Comparison of ENCODE assay signal across 26 mouse cellular contexts in genomic region chr9:80057690-80058089, GRCm38 (mm10). TPM values are rescaled to one million over a fixed set of nuclear protein-coding genes. Genes with fewer than 3 reads are reported as not detected.
DNase-seq lines count a peak whose midpoint lies in the region; ATAC-seq lines count a peak whose summit lies in the region.
"Had no signal": no experiment of that assay in that cellular context is flagged by ENCODE, and none has a peak within 500 bp of the region (broad histone marks: within the 10 kb centered on the region; RNA-seq: fewer than 3 reads in every experiment).

No protein-coding gene starts in this region.

- H3K4me2 ChIP-seq in hindbrain, embryonic 11.5 days (replicated peaks; ENCODE audit: low read depth, low read length): no peak overlapping the region
- H3K4me2 ChIP-seq: embryonic facial prominence, embryonic 12.5 days; hindbrain, embryonic 15.5 days; liver, embryonic 13.5 days; neural tube, embryonic 15.5 days had no signal

- 88% methylated on average over 2 of the region's 2 CpGs for WGBS in hindbrain, embryonic 11.5 days

- no peaks in the 10 kb centered on the region for H3K27me3 ChIP-seq in hindbrain, embryonic 11.5 days (ENCODE audit: control insufficient read depth, insufficient read depth, low read length)
- H3K27me3 ChIP-seq: embryonic facial prominence, embryonic 12.5 days; hindbrain, embryonic 15.5 days; liver, embryonic 13.5 days; megakaryocyte, embryonic 14.5 days; neural tube, embryonic 15.5 days; Patski had no signal

- no peak overlapping the region for H3K9ac ChIP-seq in hindbrain, embryonic 11.5 days (ENCODE audit: low read depth, low read length)
- H3K9ac ChIP-seq: embryonic facial prominence, embryonic 12.5 days; hindbrain, embryonic 15.5 days; liver, embryonic 13.5 days; neural tube, embryonic 15.5 days had no signal

- intact Hi-C loops in heart, postnatal 36 days (cut with DNase I): no loop called here

- H3K36me3 ChIP-seq in hindbrain, embryonic 11.5 days (ENCODE audit: control insufficient read depth, insufficient read depth, low read length): no peaks in the 10 kb centered on the region
- H3K36me3 ChIP-seq: embryonic facial prominence, embryonic 12.5 days; hindbrain, embryonic 15.5 days; liver, embryonic 13.5 days; neural tube, embryonic 15.5 days had no signal

- peaks cover 2% of the 10 kb centered on the region; the same call in 1 of the 2 replicates for H3K9me3 ChIP-seq in hindbrain, embryonic 11.5 days (ENCODE audit: control insufficient read depth, low read length)
- H3K9me3 ChIP-seq: embryonic facial prominence, embryonic 12.5 days; hindbrain, embryonic 15.5 days; liver, embryonic 13.5 days; neural tube, embryonic 15.5 days had no signal

- H3K4me1 ChIP-seq in hindbrain, embryonic 11.5 days (replicated peaks; ENCODE audit: control insufficient read depth, insufficient read depth, low read length): no peaks in the 10 kb centered on the region
- H3K4me1 ChIP-seq: embryonic facial prominence, embryonic 12.5 days; hindbrain, embryonic 15.5 days; liver, embryonic 13.5 days; neural tube, embryonic 15.5 days had no signal

- DNase-seq in thymus, postnatal 0 days (ENCODE audit: low spot score): peak; percentile 1
- no peak for DNase-seq in thymus, adult 18-20 months
- DNase-seq in heart, postnatal 36 days: no peak
- no peak for DNase-seq in hindbrain, embryonic 11.5 days (ENCODE audit: low spot score)
- no peak for DNase-seq in urinary bladder, adult 18-20 months (ENCODE audit: low spot score in 2 of 2)
- DNase-seq: B cell, adult 2 months; cerebellum, adult 11 months; cerebellum, postnatal 14 days; gastrocnemius, postnatal 36 days; kidney, postnatal 25 days; layer of hippocampus, postnatal 36 days; liver, embryonic 13.5 days; lung, adult 2 months; lung, postnatal 14 days; right cerebral cortex, adult 18-20 months; thymus, postnatal 14 days had no signal

- ATAC-seq in common myeloid progenitor, adult 5-6 weeks (replicated peaks; ENCODE audit: low read depth, poor library complexity, severe bottlenecking): peak; percentile 99
- ATAC-seq in megakaryocyte-erythroid progenitor cell, adult 5-6 weeks (replicated peaks; ENCODE audit: low FRiP score, low TSS enrichment, poor library complexity, severe bottlenecking): peak; percentile 57
- no peak for ATAC-seq in hindbrain, embryonic 11.5 days (ENCODE audit: low FRiP score)
- ATAC-seq: intestine, embryonic 16.5 days; midbrain, embryonic 16.5 days; Patski had no signal

- no peak overlapping the region for H3K27ac ChIP-seq in hindbrain, embryonic 11.5 days (ENCODE audit: low read depth, low read length)
- H3K27ac ChIP-seq: embryonic facial prominence, embryonic 12.5 days; hindbrain, embryonic 15.5 days; layer of hippocampus, adult 2 months; liver, embryonic 13.5 days; neural tube, embryonic 15.5 days had no signal

- H3K4me3 ChIP-seq in hindbrain, embryonic 11.5 days (ENCODE audit: low read depth, low read length): no peak overlapping the region
- H3K4me3 ChIP-seq: embryonic facial prominence, embryonic 12.5 days; hindbrain, embryonic 15.5 days; layer of hippocampus, adult 2 months; liver, embryonic 13.5 days; megakaryocyte, embryonic 14.5 days; neural tube, embryonic 15.5 days had no signal

RNA-seq across cellular contexts. Expression of gene Senp6, which starts 9.0 kb away (rescaled TPM):
- 49.9 and 61.3 TPM in 2 replicates for polyA plus RNA-seq in thymus, postnatal 0 days (2015; fragmentation: Nextera tagmentation; extraction: Ambion mirVana)
- total RNA-seq in common myeloid progenitor, adult 5-6 weeks (2017): 203 and 226 TPM in 2 replicates
- total RNA-seq in megakaryocyte-erythroid progenitor cell, adult 5-6 weeks (2014; fragmentation: Nextera tagmentation): 143 and 186 TPM in 2 replicates
- 169 and 190 TPM in 2 replicates for total RNA-seq in megakaryocyte-erythroid progenitor cell, adult 5-6 weeks (2017)
- total RNA-seq in heart, postnatal 36 days (2021): 10 to 100 TPM; 66.0 to 69.9 TPM
- polyA plus RNA-seq in hindbrain, embryonic 11.5 days (2014; fragmentation: Nextera tagmentation; extraction: Ambion mirVana): 72.3 and 88.1 TPM in 2 replicates

RNA-seq across cellular contexts. Expression of gene Filip1, which starts 45.0 kb away (rescaled TPM):
- polyA plus RNA-seq in thymus, postnatal 0 days (2015; fragmentation: Nextera tagmentation; extraction: Ambion mirVana): 1.1 and 1.6 TPM in 2 replicates
- 0.34 and 0.46 TPM in 2 replicates for total RNA-seq in common myeloid progenitor, adult 5-6 weeks (2017)
- total RNA-seq in megakaryocyte-erythroid progenitor cell, adult 5-6 weeks (2014; fragmentation: Nextera tagmentation): not detected in 2 replicates
- not detected in 2 replicates for total RNA-seq in megakaryocyte-erythroid progenitor cell, adult 5-6 weeks (2017)
- 100 to 1,000 TPM; 121 to 141 TPM for total RNA-seq in heart, postnatal 36 days (2021)
- 5.6 and 7.2 TPM in 2 replicates for polyA plus RNA-seq in hindbrain, embryonic 11.5 days (2014; fragmentation: Nextera tagmentation; extraction: Ambion mirVana)
- polyA plus RNA-seq: Patski had no signal

Comparison
In these comparisons a context has a peak if more than half of its experiments do, and no peak if none do; other contexts are left out.
1. RNA of gene Filip1, which starts 45.0 kb away (total RNA-seq): 121 to 141 TPM in heart, postnatal 36 days; 0.34 to 0.46 TPM in common myeloid progenitor, adult 5-6 weeks and not detected in megakaryocyte-erythroid progenitor cell, adult 5-6 weeks; every median in the first group is over 10 times any median in the second.